Mouse (Mus musculus): Measurements from ENCODE around the gene Nfkbid.

DNA sequence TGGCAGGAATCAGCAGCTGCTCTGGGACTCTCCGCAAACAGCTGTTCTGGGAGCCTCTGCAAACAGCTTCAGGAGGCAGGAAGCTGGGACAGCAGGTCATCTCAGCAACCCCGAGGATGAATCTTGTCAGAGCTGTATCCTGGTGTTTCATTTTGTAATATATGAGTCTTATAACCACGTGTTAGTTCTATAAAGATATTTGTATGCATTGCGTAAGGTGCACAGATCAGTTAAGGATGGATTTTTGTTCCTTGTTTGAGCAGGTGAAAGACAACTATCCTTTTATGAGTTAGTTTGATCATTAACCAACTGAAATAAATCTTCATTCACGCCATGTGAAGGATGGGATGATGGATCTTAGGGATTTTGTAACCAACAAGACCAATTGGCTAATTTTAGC lies 41.5 kb upstream of the Nfkbid start:
- TF ChIP-seq CTCF (IDR thresholded peaks at IDR 0.05; ENCODE audit: low read depth) (no peak), EP300 (IDR thresholded peaks at IDR 0.05; ENCODE audit: low read depth) (no peak)
